Mouse (Mus musculus): ENCODE measurements around the gene Slamf1.

Slamf1 gene

DNA sequence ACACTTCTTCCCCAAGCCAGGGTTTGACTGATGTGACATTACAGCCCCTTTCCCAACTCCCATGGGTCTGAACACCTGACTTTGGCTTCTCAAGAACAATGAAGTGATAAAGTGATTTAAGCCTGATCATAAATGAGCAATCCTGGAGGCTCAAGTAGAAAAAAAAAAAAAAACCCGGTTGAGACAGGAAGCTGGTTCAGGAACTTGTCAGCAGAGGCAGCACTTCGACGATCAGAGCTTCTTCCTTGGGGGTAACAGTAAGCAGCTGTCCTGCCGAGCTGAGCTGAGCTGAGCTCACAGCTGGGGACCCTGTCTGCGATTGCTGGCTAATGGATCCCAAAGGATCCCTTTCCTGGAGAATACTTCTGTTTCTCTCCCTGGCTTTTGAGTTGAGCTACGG lies at the start of gene Slamf1:
Gene Slamf1, plus strand, starts transcription at position 230 of the 400 bp plus-strand sequence.
- DNase-seq (ENCODE audit: low spot score in 2 of 2): no peak

DNA sequence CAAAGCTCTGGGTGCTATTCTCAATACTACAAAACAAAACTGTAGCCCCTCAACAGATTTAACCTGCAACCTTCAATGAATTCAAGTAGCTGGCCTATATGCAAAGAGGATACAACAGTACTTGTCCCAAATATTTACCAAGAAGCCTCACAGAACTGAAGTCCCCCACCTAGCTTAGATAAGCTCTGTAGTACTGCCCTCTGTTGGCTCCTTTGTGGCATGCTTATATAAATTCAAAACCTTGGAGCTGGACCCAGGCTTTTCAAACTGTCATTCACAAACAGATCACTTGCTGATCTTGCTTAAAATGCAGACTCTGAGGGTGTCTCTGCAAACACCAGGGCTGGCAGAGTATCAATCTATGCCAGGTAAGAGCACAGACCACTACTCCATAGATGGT lies 35.7 kb upstream of the Slamf1 start:
- DNase-seq (ENCODE audit: low spot score in 2 of 2): no peak

DNA sequence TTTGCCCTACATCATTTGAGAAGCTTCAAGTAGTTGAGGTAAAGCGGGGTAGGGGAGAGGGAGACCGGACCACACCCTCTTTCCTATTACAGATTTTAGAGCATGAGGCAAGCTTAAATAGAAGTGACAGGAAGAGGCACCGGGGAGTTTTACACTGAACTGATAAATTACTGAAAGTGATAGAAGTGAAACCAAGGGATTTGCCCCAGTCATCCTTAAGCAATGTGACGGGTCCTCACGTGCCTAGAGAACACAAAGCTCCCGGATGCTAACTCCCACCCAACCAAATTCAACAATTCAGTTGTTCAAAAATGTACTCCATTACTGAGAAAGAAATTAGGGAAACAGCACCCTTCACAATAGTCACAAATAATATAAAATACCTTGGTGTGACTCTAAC lies 32.0 kb upstream of the Slamf1 start:
- DNase-seq (ENCODE audit: low spot score in 2 of 2): no peak

DNA sequence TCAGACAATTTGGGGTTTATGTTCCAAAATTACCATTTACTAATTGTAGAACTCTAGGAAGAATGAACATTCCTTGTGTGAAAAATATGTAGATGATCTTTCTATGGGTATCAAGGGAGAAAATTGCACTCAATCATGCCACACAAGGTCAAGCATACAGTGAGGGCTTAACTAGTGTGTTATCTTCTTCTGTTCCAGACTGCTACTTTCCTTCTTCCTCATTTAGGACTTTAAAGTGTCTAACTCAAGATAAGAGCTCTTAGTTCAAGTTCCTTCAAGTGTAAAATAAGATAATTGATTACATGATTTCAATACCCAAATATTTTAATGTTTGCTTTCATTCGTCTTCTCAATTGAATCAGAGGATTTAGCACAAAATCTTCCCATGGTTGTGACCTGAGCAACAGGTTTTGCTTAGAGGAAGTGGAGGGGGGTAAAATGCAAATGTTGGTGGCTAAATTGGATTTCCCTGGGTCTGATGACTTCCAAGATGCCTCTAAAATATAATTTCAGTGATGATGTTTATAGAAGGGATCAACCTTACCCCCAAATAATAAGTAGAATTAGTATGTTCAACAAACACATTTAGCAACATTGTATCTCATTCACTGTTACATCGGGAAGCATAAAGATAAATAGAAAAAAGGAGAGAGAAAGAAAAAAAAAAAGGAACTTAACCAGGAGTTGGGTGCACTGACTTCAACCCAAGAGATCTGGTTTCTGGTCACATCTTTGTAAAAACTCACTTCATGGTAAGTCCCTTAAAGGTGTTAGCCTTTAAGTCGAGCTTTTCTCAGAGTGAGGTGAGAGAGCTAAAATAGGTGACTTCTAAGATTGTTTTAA lies 18.6 kb upstream of the Slamf1 start:
- no peak for DNase-seq (ENCODE audit: low spot score in 2 of 2)

DNA sequence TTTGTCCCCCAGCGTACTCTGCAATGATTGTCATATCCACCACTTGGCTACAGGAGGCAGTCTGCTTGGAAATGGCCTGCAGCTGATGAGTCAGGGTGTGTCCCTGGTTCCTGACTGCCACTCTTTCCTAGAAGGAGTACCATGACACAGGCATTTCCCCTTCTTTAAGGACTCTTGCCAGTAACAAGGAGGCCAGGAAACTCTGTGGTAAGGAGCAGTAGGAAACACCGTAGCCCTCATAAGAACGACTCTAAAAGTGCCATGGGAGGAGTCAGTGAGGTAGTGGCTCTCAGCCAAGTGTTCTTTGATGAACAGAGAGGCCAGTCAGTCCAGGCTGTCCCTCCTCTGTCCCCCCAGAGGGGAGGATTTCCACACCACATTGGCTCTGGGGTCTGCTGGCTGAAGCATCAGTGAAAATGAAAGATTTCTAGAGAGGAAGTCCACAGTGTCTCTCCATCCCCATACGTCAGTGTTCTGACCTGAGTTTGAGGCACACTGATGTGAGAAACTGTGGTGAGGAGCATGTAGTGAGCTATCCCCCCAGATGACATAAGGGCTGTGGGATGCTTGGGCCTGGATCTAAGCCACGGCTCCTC lies 5.0 kb upstream of the Slamf1 start:
- DNase-seq (ENCODE audit: low spot score in 2 of 2): no peak

DNA sequence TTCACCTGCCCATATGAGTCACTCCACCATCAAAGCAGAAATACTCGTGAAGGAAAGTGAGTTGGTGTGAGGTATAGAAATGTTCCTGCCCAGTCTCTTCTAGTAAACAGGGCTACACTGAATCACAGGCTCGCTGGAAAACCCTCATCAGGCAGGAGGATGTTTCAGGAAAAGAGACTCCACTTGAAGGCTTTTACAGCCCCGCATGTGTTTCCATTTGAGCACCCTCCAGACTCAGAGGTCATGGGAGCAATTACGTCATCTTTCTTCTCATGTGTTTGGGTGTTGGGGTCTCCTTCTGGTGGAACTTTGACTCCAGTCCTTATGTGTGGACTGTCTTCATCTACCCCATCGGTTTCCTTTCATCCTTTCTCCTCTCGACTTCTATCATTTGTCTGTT lies 4.1 kb downstream of the Slamf1 start:
- DNase-seq (ENCODE audit: low spot score in 2 of 2): no peak

DNA sequence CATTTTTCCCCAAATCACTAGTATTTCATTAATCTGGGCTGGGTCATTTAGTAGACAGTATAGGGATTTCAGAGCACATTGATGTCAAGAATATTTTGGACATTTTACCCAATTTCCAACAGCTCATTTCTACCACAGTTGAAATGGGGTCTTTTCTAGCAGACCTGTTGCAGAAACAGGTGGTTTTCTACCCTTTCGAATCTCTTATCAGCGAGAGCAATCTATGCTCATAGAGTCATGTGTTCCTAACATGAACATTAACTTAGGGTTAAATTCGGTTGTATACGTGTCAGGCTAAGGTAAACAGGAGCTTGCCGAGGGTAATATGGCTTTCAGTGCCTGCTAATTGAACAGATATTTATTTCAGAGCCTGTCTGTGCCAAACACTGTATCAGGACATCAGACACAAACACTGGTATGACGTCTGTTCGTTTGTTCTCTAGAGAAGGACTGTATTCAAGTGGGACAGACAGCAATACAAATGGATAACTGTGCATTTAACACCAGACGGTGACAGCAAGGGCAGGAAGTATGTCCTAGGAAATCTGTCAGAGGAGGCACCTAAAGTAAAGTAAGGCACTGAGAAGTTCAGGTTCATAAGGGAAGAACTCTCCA lies 5.3 kb downstream of the Slamf1 start:
- no peak for DNase-seq (ENCODE audit: low spot score in 2 of 2)

DNA sequence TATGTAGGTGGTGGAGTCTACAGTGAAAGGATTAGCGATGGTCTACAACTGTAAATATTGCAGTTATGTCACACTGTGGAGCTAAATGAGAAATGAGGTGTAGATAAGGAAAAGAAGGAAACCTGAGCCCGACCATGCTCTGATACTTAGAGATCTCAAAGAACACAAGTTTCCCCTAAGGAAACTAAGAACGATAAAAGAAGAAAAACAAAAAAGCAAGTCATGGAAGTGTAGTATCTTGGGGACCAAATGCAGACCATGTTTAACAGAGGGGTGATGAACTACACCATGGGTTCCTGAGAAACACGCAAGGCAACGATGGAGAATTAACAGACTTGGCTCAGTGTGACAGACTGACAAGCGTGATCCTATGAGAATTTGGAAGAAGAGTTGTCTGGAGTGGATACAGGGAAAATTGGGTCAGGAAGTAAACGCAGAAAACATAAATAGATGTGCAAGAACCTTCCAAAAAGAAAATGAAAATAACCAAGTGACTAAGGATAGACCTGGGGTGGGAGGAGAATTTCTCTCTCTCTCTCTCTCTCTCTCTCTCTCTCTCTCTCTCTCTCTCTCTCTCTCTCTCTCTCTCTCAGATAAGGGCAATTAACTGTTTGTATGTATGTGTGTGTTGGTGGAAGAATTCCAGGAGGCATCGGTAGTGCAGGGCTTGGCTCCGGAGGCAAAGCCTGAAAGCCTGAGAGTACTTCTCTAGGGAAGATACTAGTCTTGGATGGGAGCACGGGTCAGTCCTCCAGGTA lies 6.5 kb downstream of the Slamf1 start:
- no peak for DNase-seq (ENCODE audit: low spot score in 2 of 2)

DNA sequence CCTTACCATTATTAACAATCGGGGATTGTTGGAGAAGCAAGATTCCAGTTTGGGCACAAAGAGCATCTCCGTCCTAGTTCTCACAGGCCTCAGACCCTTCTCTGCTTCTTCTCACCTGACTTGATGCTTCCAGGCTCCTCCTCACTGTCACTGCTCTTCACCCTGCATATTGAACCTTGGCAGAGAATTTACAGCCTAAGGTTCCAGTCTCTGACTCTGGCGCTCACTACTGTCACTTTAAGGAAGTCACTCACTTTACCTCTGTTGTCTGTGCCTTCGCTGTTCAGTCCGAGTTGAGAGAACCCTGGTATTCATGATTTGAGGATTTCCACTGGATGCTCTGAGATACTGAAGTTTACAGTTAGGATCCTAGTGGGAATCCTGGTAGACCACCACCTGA lies 7.3 kb downstream of the Slamf1 start:
- no peak for DNase-seq (ENCODE audit: low spot score in 2 of 2)

DNA sequence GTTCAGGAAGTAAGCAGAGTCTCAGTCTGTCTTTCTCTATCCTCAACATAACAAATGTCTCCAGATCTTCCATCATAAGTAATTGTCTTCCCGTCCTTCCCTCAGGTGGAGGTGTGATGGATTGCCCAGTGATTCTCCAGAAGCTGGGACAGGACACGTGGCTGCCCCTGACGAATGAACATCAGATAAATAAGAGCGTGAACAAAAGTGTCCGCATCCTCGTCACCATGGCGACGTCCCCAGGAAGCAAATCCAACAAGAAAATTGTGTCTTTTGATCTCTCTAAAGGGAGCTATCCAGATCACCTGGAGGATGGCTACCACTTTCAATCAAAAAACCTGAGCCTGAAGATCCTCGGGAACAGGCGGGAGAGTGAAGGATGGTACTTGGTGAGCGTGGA lies 7.8 kb downstream of the Slamf1 start:
- no peak for DNase-seq (ENCODE audit: low spot score in 2 of 2)

DNA sequence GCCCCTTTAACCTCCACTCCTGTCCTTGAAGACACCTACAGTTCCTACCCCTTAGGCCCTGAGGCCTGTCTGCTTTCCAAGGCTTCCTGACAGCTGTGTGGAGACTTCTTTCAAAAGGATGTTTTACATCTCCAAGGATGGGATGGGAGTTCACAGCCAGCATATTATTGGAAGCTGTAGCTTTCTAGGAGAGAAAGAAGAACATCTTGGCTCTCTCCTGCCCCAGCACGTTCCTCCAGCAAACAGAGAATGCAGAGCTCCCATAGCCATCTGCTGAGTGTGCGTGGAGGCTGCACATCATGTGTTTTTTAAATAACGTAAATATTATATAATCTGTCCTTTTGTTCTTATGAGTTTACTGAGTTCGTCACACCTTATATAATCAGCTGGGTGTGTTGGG lies 8.9 kb downstream of the Slamf1 start:
- DNase-seq (ENCODE audit: low spot score in 2 of 2): no peak

DNA sequence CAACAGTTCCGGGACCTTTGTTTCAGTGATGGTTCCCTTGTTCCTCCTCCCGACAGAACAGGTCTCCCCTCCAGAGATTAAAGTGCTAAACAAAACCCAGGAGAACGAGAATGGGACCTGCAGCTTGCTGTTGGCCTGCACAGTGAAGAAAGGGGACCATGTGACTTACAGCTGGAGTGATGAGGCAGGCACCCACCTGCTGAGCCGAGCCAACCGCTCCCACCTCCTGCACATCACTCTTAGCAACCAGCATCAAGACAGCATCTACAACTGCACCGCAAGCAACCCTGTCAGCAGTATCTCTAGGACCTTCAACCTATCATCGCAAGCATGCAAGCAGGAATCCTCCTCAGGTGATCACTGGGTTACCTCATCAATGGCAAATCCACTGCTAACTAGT lies 10.1 kb downstream of the Slamf1 start:
- DNase-seq (ENCODE audit: low spot score in 2 of 2): no peak

DNA sequence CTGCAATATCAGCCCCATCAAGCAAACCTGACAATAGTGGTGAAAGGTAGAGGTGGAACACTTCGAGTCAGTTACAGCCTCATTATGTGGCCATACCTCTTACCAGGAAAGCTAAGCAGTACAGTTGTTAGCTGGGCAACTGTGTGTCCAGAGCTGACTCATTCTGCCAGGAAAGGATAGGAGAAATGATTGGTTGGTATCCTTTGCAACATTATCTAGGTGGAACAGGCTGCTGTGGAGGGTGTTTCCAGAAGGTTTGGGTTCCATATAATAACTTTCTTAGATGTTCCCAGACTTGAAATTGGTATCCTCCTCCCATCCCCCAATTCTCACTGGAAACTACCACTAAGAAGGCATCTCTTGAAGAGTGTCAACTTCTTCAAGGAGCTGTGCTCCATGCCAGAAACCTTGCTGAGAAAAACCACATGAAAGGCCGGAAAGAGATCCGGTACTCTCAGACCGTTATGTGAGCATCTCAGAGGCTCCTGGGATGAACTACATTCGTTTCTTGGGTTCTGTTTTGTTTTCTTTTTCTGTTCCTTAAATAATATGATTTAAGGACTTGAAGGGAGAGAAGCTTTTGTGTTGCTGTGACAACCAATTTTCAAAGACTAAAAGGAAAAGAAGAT lies 15.5 kb downstream of the Slamf1 start:
- no peak for DNase-seq (ENCODE audit: low spot score in 2 of 2)

DNA sequence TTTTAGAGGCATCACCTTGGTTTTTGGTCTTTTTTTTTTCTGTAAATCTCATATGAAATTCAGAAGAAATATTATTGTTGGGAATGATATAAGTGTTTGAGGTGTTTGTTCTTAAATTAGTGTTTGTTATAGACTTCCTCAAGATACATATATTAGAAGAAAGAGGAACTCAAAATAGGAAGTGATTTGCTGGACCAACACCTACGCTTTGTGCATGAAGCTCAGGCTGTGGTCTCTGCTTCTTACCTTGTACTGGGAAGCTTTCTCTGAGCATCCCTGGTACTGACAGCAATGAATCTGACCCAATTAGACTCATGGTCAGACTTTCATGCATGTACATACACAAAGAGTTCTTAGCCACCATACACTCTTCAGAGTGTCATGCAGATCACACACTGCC lies 18.9 kb downstream of the Slamf1 start:
- DNase-seq (ENCODE audit: low spot score in 2 of 2): no peak

DNA sequence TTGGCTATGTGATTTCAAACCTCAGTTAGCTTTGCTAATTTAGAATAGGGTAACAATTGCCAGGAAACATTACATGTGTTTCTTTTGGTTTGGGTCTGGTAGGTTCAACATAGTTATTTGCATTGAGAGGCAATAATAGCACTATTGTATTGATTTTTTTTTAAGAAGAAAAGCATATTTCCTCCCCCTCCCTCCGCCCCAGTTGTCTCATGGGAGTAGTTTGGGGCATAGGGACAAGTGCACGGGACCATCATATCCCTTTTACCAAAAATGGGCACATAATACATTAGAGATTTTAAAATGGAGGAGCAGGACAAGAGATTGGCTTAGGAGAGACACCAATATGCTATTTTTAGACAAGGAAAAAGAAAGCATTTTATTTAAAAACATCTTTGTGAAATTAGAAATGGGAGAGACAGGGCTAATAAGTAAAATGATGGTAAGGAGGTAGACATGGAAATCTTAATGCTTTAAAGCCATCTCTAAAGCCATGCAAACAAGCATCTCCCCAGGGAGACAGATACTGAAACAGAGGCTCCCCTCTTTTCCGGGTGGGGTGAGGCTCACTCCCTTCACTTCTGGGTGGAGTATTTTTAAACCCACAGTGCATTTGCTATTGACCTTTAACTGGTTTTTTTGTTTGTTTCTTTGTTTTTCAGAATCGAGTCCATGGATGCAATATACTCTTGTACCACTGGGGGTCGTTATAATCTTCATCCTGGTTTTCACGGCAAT lies 20.5 kb downstream of the Slamf1 start:
- no peak for DNase-seq (ENCODE audit: low spot score in 2 of 2)

DNA sequence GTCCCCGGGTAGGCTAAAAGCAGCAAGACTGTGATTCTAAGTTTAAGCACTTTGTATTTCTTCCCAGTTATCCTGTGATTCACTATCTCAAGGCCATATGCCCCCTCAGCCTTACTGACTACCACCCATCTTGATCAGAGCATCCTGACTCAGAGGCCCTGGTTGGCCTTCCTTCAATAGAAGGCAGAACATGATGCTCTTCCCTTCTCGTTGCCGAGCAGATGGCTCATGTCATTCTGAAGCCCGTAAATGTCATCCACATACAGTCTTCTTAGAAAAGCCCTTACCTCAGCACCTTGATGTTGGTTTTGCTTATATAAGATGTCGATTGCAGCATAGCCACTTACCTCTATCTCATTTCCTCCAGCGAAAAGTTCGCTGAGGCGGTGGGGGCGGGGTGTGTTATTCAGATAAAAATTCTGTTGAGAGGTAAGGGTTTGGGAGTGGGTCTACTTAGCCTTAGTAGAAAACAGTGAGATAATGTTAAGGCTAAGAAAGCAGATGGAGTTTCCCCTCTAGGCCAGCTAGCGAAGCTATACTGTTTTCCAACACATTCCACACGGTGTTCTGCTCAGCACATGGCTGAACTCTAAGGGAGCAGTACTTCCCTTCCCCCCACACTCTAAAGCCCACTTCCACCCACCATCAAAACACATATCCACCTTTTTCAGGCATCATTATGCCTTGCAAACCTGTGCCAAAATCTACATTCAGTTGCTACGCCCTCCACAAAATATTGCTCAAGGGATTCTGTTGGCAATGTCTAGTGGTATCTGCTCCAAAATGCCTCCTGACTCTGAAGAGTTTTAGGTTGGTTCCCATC lies 21.7 kb downstream of the Slamf1 start:
- no peak for DNase-seq (ENCODE audit: low spot score in 2 of 2)

DNA sequence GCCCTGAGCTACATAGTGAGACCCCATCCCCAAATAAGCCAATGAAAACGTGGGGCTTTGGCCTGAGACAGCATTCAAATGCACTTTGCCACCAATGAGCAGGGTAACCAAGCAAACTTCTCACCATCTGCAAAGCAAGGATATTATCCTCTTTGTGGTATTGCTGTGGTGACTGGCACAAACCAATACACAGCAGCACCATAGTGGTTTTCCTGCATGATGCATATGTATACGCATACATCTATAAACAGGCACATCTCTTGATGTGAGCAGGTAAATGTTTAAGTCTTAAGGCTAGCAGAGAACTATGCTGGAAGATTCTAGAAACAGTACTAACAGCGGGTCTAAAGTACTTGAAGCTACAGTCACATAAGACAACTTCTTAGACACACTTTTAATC lies 22.5 kb downstream of the Slamf1 start:
- no peak for DNase-seq (ENCODE audit: low spot score in 2 of 2)

DNA sequence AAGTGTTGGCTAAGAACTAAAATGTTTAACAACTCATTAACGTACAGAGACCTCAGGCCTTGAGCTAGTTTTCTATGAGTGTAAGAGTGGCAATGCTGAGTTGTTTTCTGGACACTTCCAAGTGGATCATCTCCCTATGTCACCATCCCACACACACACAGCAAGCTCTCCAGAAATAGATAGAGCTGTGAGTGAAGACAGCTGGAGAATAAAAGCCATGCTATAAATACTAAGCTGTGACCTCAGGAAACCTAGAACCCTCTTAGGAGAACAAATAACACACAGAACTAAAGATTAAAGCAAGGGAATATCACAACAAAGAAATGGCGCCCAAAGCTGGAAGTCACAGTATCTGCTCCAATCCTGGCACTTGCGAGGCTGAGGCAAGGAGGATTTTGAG lies 24.6 kb downstream of the Slamf1 start:
- no peak for DNase-seq (ENCODE audit: low spot score in 2 of 2)

DNA sequence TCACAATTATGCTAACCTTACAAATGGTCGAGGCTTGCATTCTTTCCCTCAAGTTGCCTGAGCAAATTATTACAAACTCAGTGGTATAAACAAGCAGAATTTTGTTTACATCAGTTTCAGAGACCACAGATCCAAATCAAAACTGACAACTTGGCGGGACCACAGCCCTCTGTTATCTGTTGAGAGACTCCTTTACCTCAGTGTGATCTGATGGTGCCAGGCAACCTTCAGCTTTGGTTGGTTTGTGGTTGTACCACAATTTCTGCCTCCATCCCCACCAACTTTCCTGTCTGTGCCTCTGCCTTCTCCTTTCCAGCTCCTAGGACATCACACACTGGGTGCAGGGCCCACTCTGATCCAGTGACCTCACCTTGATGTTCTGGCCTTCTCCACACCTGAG lies 29.3 kb downstream of the Slamf1 start:
- no peak for DNase-seq (ENCODE audit: low spot score in 2 of 2)

DNA sequence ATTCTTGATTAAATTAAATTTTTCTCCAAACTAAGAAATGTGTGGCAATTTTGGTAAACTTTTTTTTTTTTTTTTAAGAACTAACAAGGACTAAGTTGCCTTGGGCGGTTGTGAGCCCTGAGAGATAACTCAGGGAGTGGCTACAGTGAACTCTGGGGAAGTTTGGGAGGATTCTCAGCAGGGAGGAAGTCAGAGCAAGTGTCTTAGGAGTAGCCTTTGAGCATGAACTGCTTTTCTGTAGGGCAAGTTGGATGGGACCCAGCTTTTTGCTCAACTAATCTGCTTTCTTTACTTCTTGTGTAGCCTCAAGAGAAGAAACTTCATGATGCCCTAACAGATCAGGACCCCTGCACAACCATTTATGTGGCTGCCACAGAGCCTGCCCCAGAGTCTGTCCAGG lies 30.9 kb downstream of the Slamf1 start:
- DNase-seq (ENCODE audit: low spot score in 2 of 2): no peak
